Mouse (Mus musculus): Measurements from ENCODE around the gene Blm. TPM values are rescaled to one million over a fixed set of nuclear protein-coding genes. Genes with fewer than 3 reads are reported as not detected.

Blm gene
- polyA plus RNA-seq, 1 experiment from 2014 or later, result 34.0 TPM

DNA sequence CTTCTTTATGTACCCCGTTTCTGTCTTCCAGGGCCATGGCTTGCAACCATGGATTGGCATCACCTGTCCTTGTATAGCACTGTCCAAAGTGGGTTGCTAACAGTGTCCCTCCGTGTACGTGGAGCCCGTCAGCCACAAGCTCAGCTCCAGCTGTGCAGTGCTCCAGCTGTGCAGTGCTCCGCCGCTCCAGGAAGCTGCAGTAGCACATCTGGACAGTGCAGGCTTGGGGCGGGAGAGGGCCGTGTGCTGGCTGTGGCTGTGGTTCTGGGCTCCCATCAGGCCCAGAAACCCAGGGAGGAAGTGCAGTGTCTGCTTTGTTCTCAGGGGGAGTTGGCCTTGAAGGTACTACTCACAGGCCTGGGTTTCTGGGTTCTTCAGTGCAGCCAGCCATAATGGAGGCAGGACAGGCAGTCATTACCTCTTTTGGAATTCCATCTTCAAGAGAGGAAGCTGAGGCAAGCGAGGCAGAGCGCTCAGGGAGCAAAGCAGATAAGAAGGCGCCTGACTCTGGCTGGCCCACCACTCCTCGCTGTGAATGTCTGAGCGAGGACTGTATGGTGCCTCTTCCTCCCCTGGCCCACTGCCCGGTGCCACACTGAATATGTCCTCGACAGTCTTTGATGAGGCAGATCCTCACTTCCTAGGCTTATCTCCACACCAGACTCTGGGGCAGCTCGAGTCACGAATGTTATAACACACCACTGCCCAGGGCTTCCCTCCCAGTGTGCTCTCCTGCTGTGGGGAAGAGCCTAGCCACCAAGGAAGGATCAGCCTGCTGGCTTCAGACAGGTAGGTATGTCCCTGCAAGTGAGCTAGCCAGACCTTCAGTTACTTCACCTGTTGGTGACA, 90.3 kb downstream of the Blm start:
- ATAC-seq (ENCODE audit: low FRiP score) (no peak), DNase-seq (ENCODE audit: low spot score) (no peak)
- WGBS, result 76% methylated on average over 17 of the region's 17 CpGs

GRCm38 (mm10) chr7:80443124-80443523, 91.8 kb downstream of the Blm start:
- DNase-seq (ENCODE audit: low spot score), result no peak
- ATAC-seq (ENCODE audit: low FRiP score), result no peak
- Histone ChIP-seq H3K9ac (ENCODE audit: low read depth, low read length) (no peak overlapping the region), H3K4me3 (ENCODE audit: low read depth, low read length) (no peak overlapping the region), H3K27ac (ENCODE audit: low read depth, low read length) (no peak overlapping the region), H3K4me2 (replicated peaks; ENCODE audit: low read depth, low read length) (no peak overlapping the region), H3K9me3 (ENCODE audit: control insufficient read depth, low read length) (no peaks in the 10 kb centered on the region), H3K27me3 (ENCODE audit: control insufficient read depth, insufficient read depth, low read length) (no peaks in the 10 kb centered on the region), H3K4me1 (replicated peaks; ENCODE audit: control insufficient read depth, insufficient read depth, low read length) (no peaks in the 10 kb centered on the region), H3K36me3 (ENCODE audit: control insufficient read depth, insufficient read depth, low read length) (no peaks in the 10 kb centered on the region)
- 81% methylated on average over 3 of the region's 3 CpGs for WGBS

More for the DNA sequence above, 90.3 kb downstream of the Blm start:
- no peak overlapping the region for H3K9ac ChIP-seq (ENCODE audit: low read depth, low read length)
- H3K27me3 ChIP-seq (ENCODE audit: control insufficient read depth, insufficient read depth, low read length), result no peaks in the 10 kb centered on the region
- no peak overlapping the region for H3K4me3 ChIP-seq (ENCODE audit: low read depth, low read length)
- no peaks in the 10 kb centered on the region for H3K4me1 ChIP-seq (replicated peaks; ENCODE audit: control insufficient read depth, insufficient read depth, low read length)
- no peaks in the 10 kb centered on the region for H3K36me3 ChIP-seq (ENCODE audit: control insufficient read depth, insufficient read depth, low read length)
- H3K9me3 ChIP-seq (ENCODE audit: control insufficient read depth, low read length), result no peaks in the 10 kb centered on the region
- H3K4me2 ChIP-seq (replicated peaks; ENCODE audit: low read depth, low read length), result no peak overlapping the region
- no peak overlapping the region for H3K27ac ChIP-seq (ENCODE audit: low read depth, low read length)

DNA sequence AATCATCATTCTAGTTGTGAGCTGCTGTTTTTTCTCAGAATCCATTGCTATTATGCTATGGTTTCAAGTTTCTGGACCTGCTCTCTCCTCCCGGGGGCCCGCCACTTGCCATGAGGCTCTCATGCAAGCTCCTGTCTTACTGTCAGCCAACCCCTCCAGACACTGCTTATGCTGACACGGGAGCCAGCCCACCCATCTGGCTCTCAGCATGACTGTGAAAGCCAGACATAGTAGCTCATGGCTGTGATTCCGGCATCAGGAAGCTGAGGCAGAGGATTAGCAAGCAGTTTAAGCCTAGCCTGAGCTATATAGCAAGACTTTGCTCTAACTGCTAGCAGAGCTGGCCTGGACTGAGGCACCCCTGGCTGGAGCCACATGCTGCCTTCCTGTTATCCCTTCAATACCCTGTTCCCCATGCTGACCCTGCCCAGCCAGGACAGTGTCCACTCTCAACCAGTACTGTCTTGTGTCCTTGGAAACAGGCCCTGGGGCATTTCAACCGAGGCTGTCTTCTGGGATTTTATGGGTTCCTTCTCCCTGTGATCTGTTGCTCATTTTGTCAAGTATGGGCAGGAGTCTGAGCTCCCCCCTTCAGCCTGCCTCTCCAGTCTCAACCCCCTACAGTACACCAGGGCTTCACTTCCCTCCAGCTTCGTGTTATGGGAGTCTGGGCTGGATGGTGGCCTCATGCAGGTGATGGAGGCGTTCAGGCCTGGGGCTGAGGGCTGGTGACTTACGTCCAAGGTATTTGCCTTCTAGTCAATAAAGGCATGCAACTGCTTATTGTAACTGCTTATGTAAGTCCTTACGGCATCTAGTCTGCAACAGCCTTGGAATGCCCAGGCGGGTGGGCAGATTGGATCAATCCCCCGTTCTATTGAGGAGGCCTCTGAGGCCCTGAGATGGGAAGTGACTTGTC, 92.7 kb downstream of the Blm start:
- Histone ChIP-seq H3K36me3 (ENCODE audit: control insufficient read depth, insufficient read depth, low read length) (no peaks in the 10 kb centered on the region), H3K9ac (ENCODE audit: low read depth, low read length) (no peak overlapping the region), H3K27ac (ENCODE audit: low read depth, low read length) (no peak overlapping the region), H3K4me2 (replicated peaks; ENCODE audit: low read depth, low read length) (no peak overlapping the region), H3K4me3 (ENCODE audit: low read depth, low read length) (no peak overlapping the region), H3K27me3 (ENCODE audit: control insufficient read depth, insufficient read depth, low read length) (no peaks in the 10 kb centered on the region), H3K4me1 (replicated peaks; ENCODE audit: control insufficient read depth, insufficient read depth, low read length) (no peaks in the 10 kb centered on the region), H3K9me3 (ENCODE audit: control insufficient read depth, low read length) (no peaks in the 10 kb centered on the region)
- WGBS, result 60% methylated on average over 11 of the region's 11 CpGs
- no peak for DNase-seq (ENCODE audit: low spot score)
- no peak for ATAC-seq (ENCODE audit: low FRiP score)

GRCm38 (mm10) chr7:80440685-80441084, 94.2 kb downstream of the Blm start:
- H3K4me3 ChIP-seq (ENCODE audit: low read depth, low read length), result no peak overlapping the region
- no peaks in the 10 kb centered on the region for H3K9me3 ChIP-seq (ENCODE audit: control insufficient read depth, low read length)
- no peaks in the 10 kb centered on the region for H3K36me3 ChIP-seq (ENCODE audit: control insufficient read depth, insufficient read depth, low read length)
- H3K4me2 ChIP-seq (replicated peaks; ENCODE audit: low read depth, low read length), result no peak overlapping the region
- DNase-seq (ENCODE audit: low spot score) (no peak), ATAC-seq (ENCODE audit: low FRiP score) (no peak)
- no peak overlapping the region for H3K27ac ChIP-seq (ENCODE audit: low read depth, low read length)
- H3K27me3 ChIP-seq (ENCODE audit: control insufficient read depth, insufficient read depth, low read length), result no peaks in the 10 kb centered on the region
- H3K4me1 ChIP-seq (replicated peaks; ENCODE audit: control insufficient read depth, insufficient read depth, low read length), result no peaks in the 10 kb centered on the region
- 76% methylated on average over 4 of the region's 4 CpGs for WGBS
- no peak overlapping the region for H3K9ac ChIP-seq (ENCODE audit: low read depth, low read length)

DNA sequence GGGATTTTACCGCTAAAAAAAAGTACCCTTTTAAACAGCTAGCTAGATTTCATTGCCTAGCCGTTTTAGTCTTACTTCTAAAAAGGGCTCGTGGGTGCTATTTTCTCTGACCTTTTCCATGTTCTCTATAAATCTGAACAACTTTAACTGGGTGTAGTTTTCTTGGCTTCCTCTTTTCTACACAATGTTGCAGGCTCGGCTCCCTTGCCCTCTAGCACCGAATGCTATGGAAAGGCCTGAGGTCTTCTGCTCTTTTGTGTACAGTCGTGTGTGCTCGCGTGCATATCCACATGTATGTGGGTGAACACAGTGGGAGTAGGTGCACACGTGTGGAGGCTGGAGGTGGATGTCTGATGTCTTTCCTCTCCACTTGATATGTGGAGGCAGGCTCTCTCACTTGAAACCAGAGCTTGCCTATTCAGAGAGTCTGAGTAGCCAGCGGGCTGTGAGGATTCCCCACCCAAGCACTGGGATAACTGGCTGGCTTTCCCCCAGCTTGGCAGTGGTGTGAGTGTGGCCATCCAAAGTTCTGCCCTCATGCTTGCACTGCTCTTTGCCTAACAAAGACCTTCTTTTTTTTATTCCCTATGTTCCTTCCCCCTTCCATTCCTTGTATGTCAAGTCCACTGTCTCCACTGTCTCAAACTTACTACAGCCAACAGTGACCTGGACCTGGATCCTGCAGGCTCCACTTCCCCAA, 95.0 kb downstream of the Blm start:
- Histone ChIP-seq H3K36me3 (ENCODE audit: control insufficient read depth, insufficient read depth, low read length) (no peaks in the 10 kb centered on the region), H3K9me3 (ENCODE audit: control insufficient read depth, low read length) (no peaks in the 10 kb centered on the region), H3K4me3 (ENCODE audit: low read depth, low read length) (no peak overlapping the region), H3K4me1 (replicated peaks; ENCODE audit: control insufficient read depth, insufficient read depth, low read length) (no peaks in the 10 kb centered on the region), H3K9ac (ENCODE audit: low read depth, low read length) (no peak overlapping the region), H3K4me2 (replicated peaks; ENCODE audit: low read depth, low read length) (no peak overlapping the region), H3K27me3 (ENCODE audit: control insufficient read depth, insufficient read depth, low read length) (no peaks in the 10 kb centered on the region), H3K27ac (ENCODE audit: low read depth, low read length) (no peak overlapping the region)
- 84% methylated on average over 10 of the region's 10 CpGs for WGBS
- DNase-seq (ENCODE audit: low spot score) (no peak), ATAC-seq (ENCODE audit: low FRiP score) (no peak)

GRCm38 (mm10) chr7:80439032-80439760, 95.7 kb downstream of the Blm start:
- Histone ChIP-seq H3K9ac (ENCODE audit: low read depth, low read length) (no peak overlapping the region), H3K9me3 (ENCODE audit: control insufficient read depth, low read length) (no peaks in the 10 kb centered on the region), H3K4me3 (ENCODE audit: low read depth, low read length) (no peak overlapping the region), H3K36me3 (ENCODE audit: control insufficient read depth, insufficient read depth, low read length) (no peaks in the 10 kb centered on the region), H3K27ac (ENCODE audit: low read depth, low read length) (no peak overlapping the region), H3K4me2 (replicated peaks; ENCODE audit: low read depth, low read length) (no peak overlapping the region), H3K27me3 (ENCODE audit: control insufficient read depth, insufficient read depth, low read length) (no peaks in the 10 kb centered on the region), H3K4me1 (replicated peaks; ENCODE audit: control insufficient read depth, insufficient read depth, low read length) (no peaks in the 10 kb centered on the region)
- WGBS, result 34% methylated on average over 15 of the region's 15 CpGs
- DNase-seq (ENCODE audit: low spot score) (no peak), ATAC-seq (ENCODE audit: low FRiP score) (no peak)

DNA sequence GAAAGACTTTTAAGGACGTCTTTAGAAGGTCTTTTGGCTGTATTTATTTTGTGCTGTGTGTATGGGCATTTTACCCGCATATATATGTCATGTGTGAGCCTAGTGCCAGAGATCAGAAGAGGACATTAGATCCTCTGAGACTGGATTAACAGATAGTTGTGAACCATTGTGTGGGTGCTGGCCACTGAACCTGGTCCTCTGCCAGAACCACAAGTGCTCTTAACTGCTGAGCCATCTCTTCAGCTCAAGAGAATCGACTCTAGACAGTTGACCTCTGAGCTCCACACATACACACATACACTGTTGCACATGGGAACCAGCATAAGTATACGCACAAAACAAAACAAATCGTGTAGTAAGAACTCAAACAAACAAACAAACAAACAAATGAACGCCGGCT, 98.3 kb downstream of the Blm start:
- WGBS, result 92% methylated on average over 7 of the region's 7 CpGs
- Histone ChIP-seq H3K9ac (ENCODE audit: low read depth, low read length) (no peak overlapping the region), H3K9me3 (ENCODE audit: control insufficient read depth, low read length) (no peaks in the 10 kb centered on the region), H3K27ac (ENCODE audit: low read depth, low read length) (no peak overlapping the region), H3K27me3 (ENCODE audit: control insufficient read depth, insufficient read depth, low read length) (no peaks in the 10 kb centered on the region), H3K4me1 (replicated peaks; ENCODE audit: control insufficient read depth, insufficient read depth, low read length) (no peaks in the 10 kb centered on the region), H3K36me3 (ENCODE audit: control insufficient read depth, insufficient read depth, low read length) (no peaks in the 10 kb centered on the region), H3K4me3 (ENCODE audit: low read depth, low read length) (no peak overlapping the region), H3K4me2 (replicated peaks; ENCODE audit: low read depth, low read length) (no peak overlapping the region)
- no peak for ATAC-seq (ENCODE audit: low FRiP score)
- no peak for DNase-seq (ENCODE audit: low spot score)

GRCm38 (mm10) chr7:80435594-80435993, 99.3 kb downstream of the Blm start:
- no peaks in the 10 kb centered on the region for H3K27me3 ChIP-seq (ENCODE audit: control insufficient read depth, insufficient read depth, low read length)
- H3K9me3 ChIP-seq (ENCODE audit: control insufficient read depth, low read length), result no peaks in the 10 kb centered on the region
- no peaks in the 10 kb centered on the region for H3K36me3 ChIP-seq (ENCODE audit: control insufficient read depth, insufficient read depth, low read length)
- no peak overlapping the region for H3K4me2 ChIP-seq (replicated peaks; ENCODE audit: low read depth, low read length)
- WGBS, result 83% methylated on average over 3 of the region's 3 CpGs
- H3K9ac ChIP-seq (ENCODE audit: low read depth, low read length), result no peak overlapping the region
- H3K27ac ChIP-seq (ENCODE audit: low read depth, low read length), result no peak overlapping the region
- H3K4me1 ChIP-seq (replicated peaks; ENCODE audit: control insufficient read depth, insufficient read depth, low read length), result no peaks in the 10 kb centered on the region
- H3K4me3 ChIP-seq (ENCODE audit: low read depth, low read length), result no peak overlapping the region
- DNase-seq (ENCODE audit: low spot score) (no peak), ATAC-seq (ENCODE audit: low FRiP score) (no peak)

Measured in hindbrain, embryonic 11.5 days (tissue).